Mouse (Mus musculus): Measurements from ENCODE around the gene Pomc. TPM values are rescaled to one million over a fixed set of nuclear protein-coding genes. Genes with fewer than 3 reads are reported as not detected.

Gene Pomc
- 0.59 and 0.69 TPM in 2 replicates for polyA plus RNA-seq (2012; rRNA removed; ENCODE audit: low replicate concordance)

GRCm38 (mm10) chr12:3954651-3955050 lies at the start of gene Pomc:
Gene Pomc (plus strand): TSS chr12:3954951.

Other genes starting within 250 kb of the Pomc start
- 13.0 and 20.7 TPM in 2 replicates for gene Dnmt3a, start 148.9 kb upstream of the Pomc start, polyA plus RNA-seq (2012; rRNA removed; ENCODE audit: low replicate concordance)
- 3.6 and 5.9 TPM in 2 replicates for gene Efr3b, start 84.0 kb downstream of the Pomc start, polyA plus RNA-seq (2012; rRNA removed; ENCODE audit: low replicate concordance)
- gene Dnajc27, start 127.6 kb downstream of the Pomc start, polyA plus RNA-seq (2012; rRNA removed; ENCODE audit: low replicate concordance), result 4.9 and 11.1 TPM in 2 replicates
- 17.0 and 17.5 TPM in 2 replicates for gene Adcy3, start 178.2 kb downstream of the Pomc start, polyA plus RNA-seq (2012; rRNA removed; ENCODE audit: low replicate concordance)

Data from subcutaneous adipose tissue, adult 2 months (tissue).